Mouse (Mus musculus) midbrain, embryonic 14.5 days (tissue): ENCODE data around the gene Top2b. TPM values are rescaled to one million over a fixed set of nuclear protein-coding genes. Genes with fewer than 3 reads are reported as not detected.

Experiments used
- ATAC-seq: fragments of 200-750 bp; cut with Nextera tagmentation; 2 replicates; pipeline ENCODE4 v1.8.0; 2017; ENCODE audit warnings: moderate number of reproducible peaks, moderate library complexity; ENCODE audit not compliant: low FRiP score, low TSS enrichment
- DNase-seq: peaks from one replicate; pipeline ENCODE4 v3.0.0-alpha.2; 2015
- H3K27ac ChIP-seq: fragments of 300-500 bp; sonication (generic); replicated peaks from 2 replicates; pipeline ENCODE4 v1.5.1; 2014; ENCODE audit warnings: mild to moderate bottlenecking, low read depth, low read length, moderate library complexity
- H3K27me3 ChIP-seq: fragments of 300-500 bp; sonication (generic); 2 replicates; pipeline ENCODE4 v1.6.1; 2014; ENCODE audit warnings: low read length, control low read depth, mixed read lengths; ENCODE audit not compliant: control insufficient read depth, insufficient read depth
- H3K36me3 ChIP-seq: fragments of 300-500 bp; sonication (generic); 2 replicates; pipeline ENCODE4 v1.6.1; 2014; ENCODE audit warnings: low read length, control low read depth; ENCODE audit not compliant: control insufficient read depth, insufficient read depth
- H3K4me1 ChIP-seq: fragments of 300-500 bp; sonication (generic); 2 replicates; pipeline ENCODE4 v1.6.1; 2014; ENCODE audit warnings: mild to moderate bottlenecking, antibody characterized with exemption, low read length, control low read depth; ENCODE audit not compliant: control insufficient read depth, insufficient read depth
- H3K4me2 ChIP-seq: fragments of 300-500 bp; sonication (generic); 2 replicates; pipeline ENCODE4 v1.6.1; 2014; ENCODE audit warnings: mild to moderate bottlenecking, low read length, moderate library complexity
- H3K4me3 ChIP-seq: fragments of 300-500 bp; sonication (generic); replicated peaks from 2 replicates; pipeline ENCODE4 v1.5.1; 2014; ENCODE audit warnings: low read depth, low read length
- H3K9ac ChIP-seq: fragments of 300-500 bp; sonication (generic); replicated peaks from 2 replicates; pipeline ENCODE4 v1.6.1; 2014; ENCODE audit warnings: mild to moderate bottlenecking, low read length, moderate library complexity
- H3K9me3 ChIP-seq: fragments of 300-500 bp; sonication (generic); 2 replicates; pipeline ENCODE4 v1.6.1; 2016; ENCODE audit warnings: low read length, control low read depth, mixed read lengths; ENCODE audit not compliant: control insufficient read depth
- WGBS: fragments of 180-500 bp; shearing (Covaris S2); extraction: QIAGEN DNeasy Blood & Tissue Kit; methylation state at CpG from one replicate; pipeline ENCODE4 v1.1.7; 2014; 5-methylcytosine and 5-hydroxymethylcytosine counted together
- polyA plus RNA-seq: library from polyadenylated mRNA; unstranded; fragments of >200 nt; fragmentation: Nextera tagmentation; extraction: Ambion mirVana; gene quantifications from 2 replicates; pipeline ENCODE4 v1.2.1, GENCODE M21; 2014

Top2b gene
- polyA plus RNA-seq, 1 experiment from 2014 or later = 207 TPM

- 62% methylated on average over 6 of the region's 6 CpGs for WGBS
- Histone ChIP-seq H3K27ac (no peak overlapping the region), H3K27me3 (no peaks in the 10 kb centered on the region), H3K4me1 (0 out of 2 replicates have a peak, but pooled peaks cover 3% of the 10 kb centered on the region), H3K36me3 (no peaks in the 10 kb centered on the region), H3K4me2 (no peak overlapping the region), H3K4me3 (no peak overlapping the region), H3K9ac (no peak overlapping the region), H3K9me3 (no peaks in the 10 kb centered on the region)
- no peak for DNase-seq
- no peak for ATAC-seq
Measured at GRCm38 (mm10) chr14:16480621-16481020, 115.6 kb downstream of the Top2b start.

GRCm38 (mm10) chr14:16483656-16484380 lies 118.8 kb downstream of the Top2b start:
- no peak overlapping the region for H3K4me2 ChIP-seq
- no peak for ATAC-seq
- WGBS = 41% methylated on average over 8 of the region's 8 CpGs
- H3K27me3 ChIP-seq = no peaks in the 10 kb centered on the region
- peak; percentile 31 for DNase-seq
- H3K27ac ChIP-seq = no peak overlapping the region
- 0 out of 2 replicates have a peak, but pooled peaks cover 3% of the 10 kb centered on the region for H3K4me1 ChIP-seq
- no peak overlapping the region for H3K4me3 ChIP-seq
- no peak overlapping the region for H3K9ac ChIP-seq
- no peaks in the 10 kb centered on the region for H3K9me3 ChIP-seq
- H3K36me3 ChIP-seq = no peaks in the 10 kb centered on the region

Other genes starting within 250 kb of the Top2b start
- 22.8 and 28.8 TPM in 2 replicates for gene Ngly1, start 115.9 kb upstream of the Top2b start, polyA plus RNA-seq
- 1.3 TPM in 2 replicates for gene Oxsm, start 115.4 kb upstream of the Top2b start, polyA plus RNA-seq